In genomic region chr17:80692183-80692582, GRCm38 (mm10) we compare ENCODE assay signal across 15 mouse cellular contexts.
"Had no signal": no experiment of that assay in that cellular context is flagged by ENCODE, and none has a peak within 500 bp of the region (broad histone marks: within the 10 kb centered on the region; RNA-seq: fewer than 3 reads in every experiment).

No protein-coding gene starts in this region.

- H3K36me3 ChIP-seq: kidney, embryonic 15.5 days; liver, embryonic 15.5 days; midbrain, embryonic 12.5 days; neural tube, embryonic 13.5 days; stomach, embryonic 15.5 days had no signal

- H3K9me3 ChIP-seq: kidney, embryonic 15.5 days; liver, embryonic 15.5 days; midbrain, embryonic 12.5 days; neural tube, embryonic 13.5 days; stomach, embryonic 15.5 days had no signal

- H3K4me3 ChIP-seq: kidney, embryonic 15.5 days; liver, embryonic 15.5 days; midbrain, embryonic 12.5 days; neural tube, embryonic 13.5 days; stomach, embryonic 15.5 days had no signal

- H3K4me2 ChIP-seq: kidney, embryonic 15.5 days; liver, embryonic 11.5 days; liver, embryonic 15.5 days; midbrain, embryonic 12.5 days; neural tube, embryonic 13.5 days; stomach, embryonic 15.5 days had no signal

- H3K9ac ChIP-seq: kidney, embryonic 15.5 days; liver, embryonic 15.5 days; midbrain, embryonic 12.5 days; neural tube, embryonic 13.5 days; stomach, embryonic 15.5 days had no signal

- H3K27me3 ChIP-seq: kidney, embryonic 15.5 days; liver, embryonic 15.5 days; midbrain, embryonic 12.5 days; neural tube, embryonic 13.5 days; stomach, embryonic 15.5 days had no signal

- H3K27ac ChIP-seq: kidney, embryonic 15.5 days; liver, embryonic 15.5 days; midbrain, embryonic 12.5 days; neural tube, embryonic 13.5 days; stomach, embryonic 15.5 days had no signal

- DNase-seq: kidney, adult 18-20 months; kidney, postnatal 36 days; left cerebral cortex, postnatal 4 days; lung, adult 2 months; retina, postnatal 1 day; right cerebral cortex, postnatal 4 days; thymus, adult 2 months; thymus, postnatal 25 days had no signal

- H3K4me1 ChIP-seq: stomach, embryonic 15.5 days had no signal

- ATAC-seq: midbrain, embryonic 16.5 days had no signal
